Comparison of ENCODE assay signal across 8 mouse cellular contexts in genomic region chr4:150212553-150212971, GRCm38 (mm10). TPM values are rescaled to one million over a fixed set of nuclear protein-coding genes. Genes with fewer than 3 reads are reported as not detected.
A peak's percentile ranks its signal among the peaks of the same experiment; 100 is the strongest.
DNase-seq lines count a peak whose midpoint lies in the region; ATAC-seq lines count a peak whose summit lies in the region.

No protein-coding gene starts in this region.

- H3K9ac ChIP-seq in intestine, embryonic 16.5 days (ENCODE audit: low read depth, low read length) = peak overlapping the region; percentile 51
- H3K9ac ChIP-seq in neural tube, embryonic 12.5 days = no peak overlapping the region

- DNase-seq in heart, adult 11 months = peak; percentile 97
- DNase-seq in heart, postnatal 25 days (ENCODE audit: low spot score) = no peak
- peak; percentile 82 for DNase-seq in adrenal gland, postnatal 14 days
- DNase-seq in gastrocnemius, postnatal 14 days = peak; percentile 36
- peak; percentile 54 to 60 for DNase-seq in lung, adult 18-20 months
- DNase-seq in right cerebral cortex, postnatal 14 days = no peak

- 0 out of 2 replicates have a peak overlapping the region, but pooled peaks have one; percentile 1 for H3K27ac ChIP-seq in intestine, embryonic 16.5 days (ENCODE audit: low read length)
- H3K27ac ChIP-seq in neural tube, embryonic 12.5 days = no peak overlapping the region

- H3K36me3 ChIP-seq in intestine, embryonic 16.5 days (ENCODE audit: control insufficient read depth, insufficient read depth, low read length) = no peaks in the 10 kb centered on the region
- H3K36me3 ChIP-seq in neural tube, embryonic 12.5 days = no peaks in the 10 kb centered on the region

- H3K4me3 ChIP-seq in intestine, embryonic 16.5 days (ENCODE audit: low read length) = peak overlapping the region; percentile 38
- H3K4me3 ChIP-seq in neural tube, embryonic 12.5 days = peak overlapping the region; percentile 9; the same call in 1 of the 2 replicates

- H3K4me2 ChIP-seq in intestine, embryonic 16.5 days (ENCODE audit: low read depth, low read length) = peak overlapping the region; percentile 54
- peak overlapping the region; percentile 54 for H3K4me2 ChIP-seq in neural tube, embryonic 12.5 days (replicated peaks)

- no peaks in the 10 kb centered on the region for H3K9me3 ChIP-seq in intestine, embryonic 16.5 days (ENCODE audit: control insufficient read depth, low read length)
- H3K9me3 ChIP-seq in neural tube, embryonic 12.5 days = no peaks in the 10 kb centered on the region

- WGBS in intestine, embryonic 16.5 days = 3% methylated on average over 15 of the region's 15 CpGs
- 3% methylated on average over 15 of the region's 15 CpGs for WGBS in neural tube, embryonic 12.5 days

- ATAC-seq in intestine, embryonic 16.5 days = peak; percentile 88
- peak; percentile 70 for ATAC-seq in neural tube, embryonic 12.5 days (ENCODE audit: low FRiP score, low read depth)

- intact Hi-C loops in heart, postnatal 25 days (cut with DNase I) = loop anchor here (5.0 kb wide), 1 partner anchor 75 kb away; no protein-coding TSS in a partner anchor
- intact Hi-C loops in gastrocnemius, postnatal 14 days (cut with DNase I; ENCODE audit: low total_unique reads) = loop anchor here (2.0 kb wide), 1 partner anchor 32 kb away; no protein-coding TSS in a partner anchor

- no peaks in the 10 kb centered on the region for H3K27me3 ChIP-seq in intestine, embryonic 16.5 days (replicated peaks; ENCODE audit: control insufficient read depth, insufficient read depth, low read length)
- no peaks in the 10 kb centered on the region for H3K27me3 ChIP-seq in neural tube, embryonic 12.5 days (replicated peaks)

- no peaks in the 10 kb centered on the region; the same call in 1 of the 2 replicates for H3K4me1 ChIP-seq in intestine, embryonic 16.5 days (ENCODE audit: control insufficient read depth, insufficient read depth, low read length)
- peaks cover 5% of the 10 kb centered on the region; the same call in 1 of the 2 replicates for H3K4me1 ChIP-seq in neural tube, embryonic 12.5 days

RNA-seq across cellular contexts. Expression of gene Car6, which starts 11.4 kb away (rescaled TPM):
- total RNA-seq in heart, postnatal 25 days (2021) = not detected
- 0.44 TPM in 1 of 2 replicates, not detected in the other for total RNA-seq in adrenal gland, postnatal 14 days (2021)
- under 1 TPM in 1 of 2 experiments, not detected in 1; 0.29 TPM for total RNA-seq in gastrocnemius, postnatal 14 days (2021)
- not detected in 2 replicates for polyA plus RNA-seq in intestine, embryonic 16.5 days (2015; fragmentation: Nextera tagmentation; extraction: Ambion mirVana)
- polyA plus RNA-seq in neural tube, embryonic 12.5 days (2016; fragmentation: Nextera tagmentation; extraction: Ambion mirVana) = 0.38 TPM in 1 of 2 replicates, not detected in the other

RNA-seq across cellular contexts. Expression of gene Eno1, which starts 24.0 kb away (rescaled TPM):
- 100 to 1,000 TPM; 119 to 136 TPM for total RNA-seq in heart, postnatal 25 days (2021)
- total RNA-seq in adrenal gland, postnatal 14 days (2021) = 426 and 444 TPM in 2 replicates
- total RNA-seq in gastrocnemius, postnatal 14 days (2021) = 100 to 1,000 TPM; 371 to 430 TPM
- polyA plus RNA-seq in intestine, embryonic 16.5 days (2015; fragmentation: Nextera tagmentation; extraction: Ambion mirVana) = 1,882 and 2,067 TPM in 2 replicates
- 1,428 and 1,431 TPM in 2 replicates for polyA plus RNA-seq in neural tube, embryonic 12.5 days (2016; fragmentation: Nextera tagmentation; extraction: Ambion mirVana)

Comparison
In these comparisons a context has a peak if more than half of its experiments do, and no peak if none do; other contexts are left out.
1. DNase-seq: peak in heart, adult 11 months (single experiment), adrenal gland, postnatal 14 days (single experiment), gastrocnemius, postnatal 14 days (single experiment) and lung, adult 18-20 months (2 of 2); none in heart, postnatal 25 days (single experiment) and right cerebral cortex, postnatal 14 days (single experiment).